Mouse (Mus musculus) spleen, adult 2 months (tissue): Measurements from ENCODE around the gene Mcm8. TPM values are rescaled to one million over a fixed set of nuclear protein-coding genes. Genes with fewer than 3 reads are reported as not detected.
A peak's percentile ranks its signal among the peaks of the same experiment; 100 is the strongest.

ENCODE experiments used
- DNase-seq, 2 experiments: peaks; one replicate each; pipeline versions ENCODE4 v3.0.0 to v3.0.0-alpha.2; 2012 to 2021; ENCODE audit warnings: low spot score in 2 of 2, low read depth in 1 of 2
- H3K27ac ChIP-seq: fragments of 200-500 bp; 2 replicates; pipeline ENCODE4 v1.5.1; 2012; ENCODE audit warnings: low read length, inconsistent platforms; ENCODE audit not compliant: insufficient read depth
- H3K27me3 ChIP-seq: fragments of 200-500 bp; 2 replicates; pipeline ENCODE4 v1.6.1; 2012; ENCODE audit warnings: mild to moderate bottlenecking, moderate library complexity, low read length, inconsistent platforms; ENCODE audit not compliant: control insufficient read depth, insufficient read depth
- H3K36me3 ChIP-seq: fragments of 200-500 bp; 2 replicates; pipeline ENCODE4 v1.6.1; 2012; ENCODE audit warnings: mild to moderate bottlenecking, low read length, inconsistent platforms; ENCODE audit not compliant: control insufficient read depth, insufficient read depth
- H3K4me1 ChIP-seq: fragments of 200-500 bp; 2 replicates; pipeline ENCODE4 v1.6.1; 2011; ENCODE audit warnings: inconsistent platforms; ENCODE audit not compliant: control insufficient read depth, insufficient read depth, insufficient read length
- H3K4me3 ChIP-seq: fragments of 200-500 bp; 2 replicates; pipeline ENCODE4 v1.5.1; 2011; ENCODE audit warnings: mild to moderate bottlenecking, inconsistent platforms; ENCODE audit not compliant: insufficient read depth, insufficient read length; ENCODE audit errors: extremely low read depth
- CTCF ChIP-seq: fragments of 200-500 bp; IDR thresholded peaks from 2 replicates; pipeline ENCODE4 v1.5.1; 2011; ENCODE audit warnings: mild to moderate bottlenecking, inconsistent platforms; ENCODE audit not compliant: insufficient read depth, insufficient read length, insufficient replicate concordance; ENCODE audit errors: extremely low read depth
- POLR2A ChIP-seq: fragments of 200-500 bp; IDR thresholded peaks from 2 replicates; pipeline ENCODE4 v1.6.1; 2011; ENCODE audit warnings: low read depth, low read length, inconsistent platforms
- WGBS: fragments of 180-500 bp; shearing (Covaris S2); methylation state at CpG from one replicate; pipeline ENCODE4 v1.1.7; 2018; 5-methylcytosine and 5-hydroxymethylcytosine counted together
- polyA plus RNA-seq: library from polyadenylated mRNA; depleted of rRNA; stranded (reverse); fragments of >200 nt; gene quantifications from 2 replicates; pipeline ENCODE4 v1.2.3, GENCODE M21; 2012; rRNA removed

Mcm8 gene
- 0.90 and 0.91 TPM in 2 replicates for polyA plus RNA-seq

DNA sequence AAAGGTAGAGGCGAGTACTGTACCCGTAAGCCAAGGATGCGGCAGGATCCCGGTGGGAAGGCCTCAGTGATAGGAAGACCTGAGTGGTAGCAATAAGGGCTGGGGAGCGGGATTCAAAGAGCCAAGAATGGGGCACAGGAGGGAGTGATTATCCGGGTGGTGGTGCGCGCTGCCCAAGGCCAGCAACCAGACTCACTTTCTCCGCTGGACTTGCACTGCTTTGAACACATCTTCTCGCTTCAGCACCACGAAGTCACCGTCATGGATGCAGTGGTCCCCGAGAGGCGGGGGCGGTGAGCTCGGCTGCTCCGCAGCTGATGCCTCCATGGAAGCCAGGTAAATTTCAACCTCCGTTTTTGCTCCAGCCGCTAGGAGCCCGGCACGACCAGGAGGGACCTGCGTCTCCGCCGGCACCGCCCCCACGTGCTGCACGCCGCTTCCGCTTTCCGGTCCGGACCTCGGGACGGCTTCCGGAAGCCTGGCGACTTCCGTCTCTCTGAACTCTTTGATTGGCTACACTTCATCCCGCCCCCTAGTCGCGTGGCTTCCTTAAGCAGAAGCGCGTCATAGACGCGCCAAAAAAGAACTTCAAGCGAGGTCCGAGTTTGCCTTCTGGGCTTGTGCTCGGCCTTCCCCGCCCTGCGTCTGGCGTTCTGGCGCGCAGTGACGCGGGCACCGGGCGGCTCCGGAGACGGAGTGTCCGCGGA is at the start of gene Mcm8, which contains the start of gene Trmt6:
Mcm8 (plus strand) TSS at position 534 of the 707 bp plus-strand sequence.
Trmt6 (minus strand) TSS at position 448 of the 707 bp plus-strand sequence.
- H3K4me3 ChIP-seq, result peak within 1 kb of the TSS; percentile 98
- TF ChIP-seq POLR2A (peak; percentile 23; the same call in 1 of the 2 replicates), CTCF (no peak)
- no peaks in the 10 kb centered on the region for H3K27me3 ChIP-seq
- no peak within 1 kb of the TSS; the same call in 1 of the 2 replicates for H3K27ac ChIP-seq
- DNase-seq, result peak; percentile 88 to 95
- WGBS, result under 1% methylated on average over 59 of the region's 59 CpGs
- H3K36me3 ChIP-seq, result peaks cover 7% of the 10 kb centered on the region
- H3K4me1 ChIP-seq, result peaks cover 2% of the 10 kb centered on the region; the same call in 1 of the 2 replicates

DNA sequence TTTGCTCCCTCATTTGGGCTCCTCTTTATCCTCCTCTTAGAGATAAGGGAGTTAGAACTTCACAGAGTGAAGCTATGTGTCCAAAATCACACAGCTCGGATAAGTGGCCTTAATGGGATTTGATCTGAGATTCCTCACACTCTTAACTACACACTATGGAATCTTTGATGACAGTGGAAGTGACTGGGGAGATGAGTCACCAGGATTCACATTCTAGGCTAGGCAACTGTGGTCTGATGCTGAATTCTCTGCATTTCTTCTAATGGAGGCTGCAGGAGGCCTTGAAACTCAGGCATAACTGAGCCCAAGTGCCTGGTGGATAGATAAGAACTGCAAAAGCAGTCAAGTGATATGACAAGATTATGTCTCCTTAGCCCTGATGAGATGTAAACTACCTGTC is 45.1 kb upstream of the Mcm8 start:
- H3K36me3 ChIP-seq, result no peaks in the 10 kb centered on the region
- 83% methylated on average over 1 of the region's 1 CpGs for WGBS
- H3K4me3 ChIP-seq, result no peak overlapping the region
- no peaks in the 10 kb centered on the region for H3K4me1 ChIP-seq
- TF ChIP-seq POLR2A, result no peak
- no peak for TF ChIP-seq CTCF
- H3K27ac ChIP-seq, result no peak overlapping the region
- no peak for DNase-seq
- no peaks in the 10 kb centered on the region for H3K27me3 ChIP-seq

DNA sequence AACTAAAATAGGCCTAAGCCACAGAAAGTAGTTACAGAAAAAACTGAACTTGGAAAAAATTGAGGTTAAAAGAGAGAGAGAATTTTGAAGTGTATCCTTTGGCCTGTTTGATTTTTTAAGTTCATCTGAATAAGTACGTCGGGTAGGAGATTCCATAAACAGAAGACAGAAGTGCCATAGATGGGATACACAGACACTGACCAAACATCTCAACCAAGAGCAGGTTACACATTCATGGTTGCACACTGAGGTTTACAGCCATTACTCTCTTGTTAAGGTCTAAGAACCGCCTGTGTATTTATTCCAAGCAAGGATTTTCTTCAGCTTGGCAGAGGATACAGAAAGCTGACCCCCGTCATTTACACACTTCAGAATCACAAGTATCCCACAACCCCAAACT is 35.0 kb upstream of the Mcm8 start, which contains the start of gene Chgb:
Chgb (plus strand) TSS at position 301 of the 400 bp plus-strand sequence.
- no peak within 1 kb of the TSS for H3K27ac ChIP-seq
- TF ChIP-seq POLR2A (no peak), CTCF (no peak)
- 24% methylated on average over 4 of the region's 4 CpGs for WGBS
- no peak within 1 kb of the TSS for H3K4me3 ChIP-seq
- no peak for DNase-seq
- H3K27me3 ChIP-seq, result peaks cover 8% of the 10 kb centered on the region
- no peaks in the 10 kb centered on the region for H3K36me3 ChIP-seq
- peaks cover 4% of the 10 kb centered on the region; the same call in 1 of the 2 replicates for H3K4me1 ChIP-seq

DNA sequence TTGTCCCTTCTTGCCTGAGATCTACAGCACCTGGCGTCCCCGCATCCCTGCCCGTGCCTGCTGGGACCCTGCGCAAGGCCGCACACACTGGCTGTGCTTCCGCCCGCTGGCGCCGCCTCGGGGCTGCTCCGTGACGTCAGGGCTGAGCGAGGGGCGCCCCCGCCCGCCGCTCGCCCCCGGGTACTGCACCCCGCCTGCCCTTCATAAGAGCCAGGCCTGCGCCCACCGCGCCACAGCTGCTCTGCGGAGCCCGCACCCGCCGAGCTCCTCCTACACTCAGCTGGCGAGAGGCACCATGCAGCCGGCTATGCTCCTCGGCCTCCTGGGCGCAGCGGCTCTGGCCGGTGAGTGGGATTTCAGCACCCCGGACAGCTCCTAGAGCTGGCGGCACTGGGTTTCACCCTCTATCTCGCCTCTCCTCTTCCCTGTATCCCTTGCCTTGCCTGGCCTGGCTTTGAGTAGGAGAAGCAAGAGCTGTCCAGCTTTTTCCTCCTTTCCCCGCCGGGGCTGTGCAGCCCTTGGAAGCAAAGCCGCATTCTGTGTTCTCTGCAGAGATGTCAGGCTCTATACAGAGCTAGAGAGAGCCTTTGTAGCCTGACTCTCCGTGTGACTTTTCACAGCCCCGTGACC is 34.4 kb upstream of the Mcm8 start:
- WGBS, result 3% methylated on average over 36 of the region's 41 CpGs
- Histone ChIP-seq H3K4me3 (no peak overlapping the region), H3K27me3 (peaks cover 8% of the 10 kb centered on the region), H3K4me1 (peaks cover 4% of the 10 kb centered on the region; the same call in 1 of the 2 replicates), H3K36me3 (no peaks in the 10 kb centered on the region), H3K27ac (no peak overlapping the region)
- DNase-seq, result peak; percentile 1 to 37
- no peak for TF ChIP-seq CTCF
- TF ChIP-seq POLR2A, result no peak

DNA sequence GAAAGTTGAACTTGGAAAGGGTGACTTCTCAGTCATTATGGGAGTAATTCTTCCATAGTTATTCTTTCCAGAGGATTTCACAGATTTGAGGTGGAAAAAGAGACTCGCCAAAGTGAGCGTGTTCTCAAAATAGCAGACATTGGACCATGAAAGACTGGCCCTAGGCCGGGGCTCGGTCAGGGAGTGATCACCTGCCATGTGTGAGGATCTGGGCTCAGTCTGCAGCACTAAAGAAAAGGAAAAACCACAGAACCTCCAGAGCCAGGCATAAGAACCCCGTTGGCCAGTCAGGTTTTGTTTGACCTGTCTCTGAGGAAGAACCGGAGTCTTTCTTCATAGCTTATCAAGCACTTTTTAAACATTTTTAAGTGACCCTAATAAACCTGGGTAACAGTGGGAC is 31.9 kb upstream of the Mcm8 start:
- H3K36me3 ChIP-seq, result no peaks in the 10 kb centered on the region
- no peak overlapping the region for H3K4me3 ChIP-seq
- 84% methylated on average over 6 of the region's 6 CpGs for WGBS
- peaks cover 8% of the 10 kb centered on the region for H3K27me3 ChIP-seq
- H3K4me1 ChIP-seq, result peaks cover 4% of the 10 kb centered on the region; the same call in 1 of the 2 replicates
- no peak for DNase-seq
- H3K27ac ChIP-seq, result no peak overlapping the region
- no peak for TF ChIP-seq CTCF
- TF ChIP-seq POLR2A, result no peak

DNA sequence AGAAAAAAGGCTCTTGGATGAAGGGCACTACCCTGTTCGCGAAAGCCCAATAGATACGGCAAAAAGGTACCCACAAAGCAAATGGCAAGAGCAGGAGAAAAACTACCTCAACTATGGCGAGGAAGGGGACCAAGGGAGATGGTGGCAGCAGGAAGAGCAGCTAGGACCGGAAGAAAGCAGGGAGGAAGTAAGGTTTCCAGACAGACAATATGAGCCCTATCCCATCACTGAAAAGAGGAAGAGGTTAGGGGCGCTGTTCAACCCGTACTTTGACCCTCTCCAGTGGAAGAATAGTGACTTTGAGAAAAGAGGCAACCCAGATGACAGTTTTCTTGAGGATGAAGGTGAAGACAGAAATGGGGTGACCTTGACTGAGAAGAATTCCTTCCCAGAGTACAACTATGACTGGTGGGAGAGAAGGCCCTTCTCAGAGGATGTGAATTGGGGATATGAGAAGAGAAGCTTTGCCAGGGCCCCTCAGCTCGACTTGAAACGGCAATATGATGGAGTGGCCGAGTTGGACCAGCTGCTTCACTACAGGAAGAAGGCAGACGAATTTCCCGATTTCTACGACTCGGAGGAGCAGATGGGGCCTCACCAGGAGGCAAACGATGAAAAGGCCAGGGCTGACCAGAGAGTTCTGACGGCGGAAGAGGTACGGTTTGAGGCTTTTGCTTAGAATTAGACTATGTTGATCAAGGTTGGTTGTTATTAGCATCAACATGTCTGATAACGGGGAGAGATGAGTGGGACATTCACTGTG is 22.3 kb upstream of the Mcm8 start:
- Histone ChIP-seq H3K4me3 (no peak overlapping the region), H3K27me3 (no peaks in the 10 kb centered on the region), H3K4me1 (no peaks in the 10 kb centered on the region), H3K36me3 (no peaks in the 10 kb centered on the region), H3K27ac (no peak overlapping the region)
- 73% methylated on average over 19 of the region's 19 CpGs for WGBS
- TF ChIP-seq CTCF (no peak), POLR2A (no peak)
- DNase-seq, result no peak
